Mouse (Mus musculus): ENCODE measurements around the gene Oprl1. TPM values are rescaled to one million over a fixed set of nuclear protein-coding genes. Genes with fewer than 3 reads are reported as not detected.

Oprl1 gene
- polyA plus RNA-seq, 2 experiments = 0.11 TPM; not detected in 1

GRCm38 (mm10) chr2:181683381-181683780 lies 31.4 kb upstream of the Oprl1 start:
- DNase-seq (ENCODE audit: low read depth in 3 of 3, low spot score in 3 of 3) = no peak
- Histone ChIP-seq H3K9me3 (ENCODE audit: control insufficient read depth, low read length) (no peaks in the 10 kb centered on the region), H3K36me3 (replicated peaks; ENCODE audit: control insufficient read depth, insufficient read depth, low read depth) (no peaks in the 10 kb centered on the region), H3K4me3 (ENCODE audit: insufficient read depth in 1 of 2, low read depth in 2 of 2, low read length in 2 of 2) (no peak overlapping the region), H3K27me3 (ENCODE audit: control insufficient read depth, insufficient read depth, low read length) (peaks cover 3% of the 10 kb centered on the region; the same call in 1 of the 2 replicates), H3K4me2 (ENCODE audit: low read depth) (no peak overlapping the region), H3K4me1 (replicated peaks; ENCODE audit: control insufficient read depth in 2 of 2, insufficient read depth in 2 of 2, low read length in 1 of 2) (peaks cover 3 to 9% of the 10 kb centered on the region in 2 experiments; a peak in 3 of 4 replicates), H3K9ac (replicated peaks) (no peak overlapping the region), H3K27ac (no peak overlapping the region)
- 53% methylated on average over 4 of the region's 4 CpGs for WGBS (ENCODE audit: insufficient replicate concordance)
- ATAC-seq (ENCODE audit: insufficient read depth) = no peak
- no peak for TF ChIP-seq CTCF (IDR thresholded peaks at IDR 0.05; ENCODE audit: low read depth)
- no peak for TF ChIP-seq EP300 (IDR thresholded peaks at IDR 0.05; ENCODE audit: low read depth)

- Histone ChIP-seq H3K4me1 (replicated peaks; ENCODE audit: control insufficient read depth in 2 of 2, insufficient read depth in 2 of 2, low read length in 1 of 2) (peaks cover 3 to 5% of the 10 kb centered on the region in 2 experiments; a peak in 3 of 4 replicates), H3K36me3 (replicated peaks; ENCODE audit: control insufficient read depth, insufficient read depth, low read depth) (no peaks in the 10 kb centered on the region), H3K27me3 (ENCODE audit: control insufficient read depth, insufficient read depth, low read length) (peaks cover 3% of the 10 kb centered on the region; the same call in 1 of the 2 replicates), H3K9me3 (ENCODE audit: control insufficient read depth, low read length) (no peaks in the 10 kb centered on the region), H3K4me2 (ENCODE audit: low read depth) (no peak overlapping the region), H3K9ac (replicated peaks) (no peak overlapping the region), H3K4me3 (ENCODE audit: insufficient read depth in 1 of 2, low read depth in 2 of 2, low read length in 2 of 2) (no peak overlapping the region), H3K27ac (no peak overlapping the region)
- 18% methylated on average over 1 of the region's 1 CpGs for WGBS (ENCODE audit: insufficient replicate concordance)
- ATAC-seq (ENCODE audit: insufficient read depth) = no peak
- DNase-seq (ENCODE audit: low read depth in 3 of 3, low spot score in 3 of 3) = no peak
- TF ChIP-seq CTCF (IDR thresholded peaks at IDR 0.05; ENCODE audit: low read depth) (no peak), EP300 (IDR thresholded peaks at IDR 0.05; ENCODE audit: low read depth) (no peak)
Observed at GRCm38 (mm10) chr2:181684713-181685112, 30.1 kb upstream of the Oprl1 start.

GRCm38 (mm10) chr2:181685686-181686085 lies 29.1 kb upstream of the Oprl1 start:
- Histone ChIP-seq H3K27ac (no peak overlapping the region), H3K4me1 (replicated peaks; ENCODE audit: control insufficient read depth in 2 of 2, insufficient read depth in 2 of 2, low read length in 1 of 2) (peaks cover under 1 to 5% of the 10 kb centered on the region in 2 experiments; a peak in 3 of 4 replicates), H3K27me3 (ENCODE audit: control insufficient read depth, insufficient read depth, low read length) (no peaks in the 10 kb centered on the region; the same call in 1 of the 2 replicates), H3K9ac (replicated peaks) (no peak overlapping the region), H3K4me2 (ENCODE audit: low read depth) (no peak overlapping the region), H3K9me3 (ENCODE audit: control insufficient read depth, low read length) (no peaks in the 10 kb centered on the region), H3K36me3 (replicated peaks; ENCODE audit: control insufficient read depth, insufficient read depth, low read depth) (no peaks in the 10 kb centered on the region), H3K4me3 (ENCODE audit: insufficient read depth in 1 of 2, low read depth in 2 of 2, low read length in 2 of 2) (no peak overlapping the region)
- DNase-seq (ENCODE audit: low read depth in 3 of 3, low spot score in 3 of 3) (no peak), ATAC-seq (ENCODE audit: insufficient read depth) (no peak)
- TF ChIP-seq CTCF (IDR thresholded peaks at IDR 0.05; ENCODE audit: low read depth) (no peak), EP300 (IDR thresholded peaks at IDR 0.05; ENCODE audit: low read depth) (no peak)
- 67% methylated on average over 4 of the region's 4 CpGs for WGBS (ENCODE audit: insufficient replicate concordance)

GRCm38 (mm10) chr2:181687586-181687985 lies 27.2 kb upstream of the Oprl1 start:
- H3K9ac ChIP-seq (replicated peaks) = no peak overlapping the region
- TF ChIP-seq CTCF (IDR thresholded peaks at IDR 0.05; ENCODE audit: low read depth) (no peak), EP300 (IDR thresholded peaks at IDR 0.05; ENCODE audit: low read depth) (no peak)
- no peak for DNase-seq (ENCODE audit: low read depth in 3 of 3, low spot score in 3 of 3)
- no peaks in the 10 kb centered on the region for H3K4me1 ChIP-seq (replicated peaks; ENCODE audit: control insufficient read depth in 2 of 2, insufficient read depth in 2 of 2, low read length in 1 of 2)
- no peaks in the 10 kb centered on the region for H3K27me3 ChIP-seq (ENCODE audit: control insufficient read depth, insufficient read depth, low read length)
- no peaks in the 10 kb centered on the region for H3K9me3 ChIP-seq (ENCODE audit: control insufficient read depth, low read length)
- H3K4me2 ChIP-seq (ENCODE audit: low read depth) = no peak overlapping the region
- 75% methylated on average over 8 of the region's 8 CpGs for WGBS (ENCODE audit: insufficient replicate concordance)
- ATAC-seq (ENCODE audit: insufficient read depth) = no peak
- no peaks in the 10 kb centered on the region for H3K36me3 ChIP-seq (replicated peaks; ENCODE audit: control insufficient read depth, insufficient read depth, low read depth)
- no peak overlapping the region for H3K4me3 ChIP-seq (ENCODE audit: insufficient read depth in 1 of 2, low read depth in 2 of 2, low read length in 2 of 2)
- H3K27ac ChIP-seq = no peak overlapping the region

- DNase-seq (ENCODE audit: low read depth in 3 of 3, low spot score in 3 of 3) (no peak), ATAC-seq (ENCODE audit: insufficient read depth) (no peak)
- WGBS (ENCODE audit: insufficient replicate concordance) = 78% methylated on average over 10 of the region's 10 CpGs
- no peak overlapping the region for H3K4me3 ChIP-seq (ENCODE audit: insufficient read depth in 1 of 2, low read depth in 2 of 2, low read length in 2 of 2)
- H3K27ac ChIP-seq = no peak overlapping the region
- H3K9me3 ChIP-seq (ENCODE audit: control insufficient read depth, low read length) = no peaks in the 10 kb centered on the region
- no peak overlapping the region for H3K4me2 ChIP-seq (ENCODE audit: low read depth)
- H3K4me1 ChIP-seq (replicated peaks; ENCODE audit: control insufficient read depth in 2 of 2, insufficient read depth in 2 of 2, low read length in 1 of 2) = peaks cover 0 to 3% of the 10 kb centered on the region in 2 experiments; a peak in 2 of 4 replicates
- no peak for TF ChIP-seq CTCF (IDR thresholded peaks at IDR 0.05; ENCODE audit: low read depth)
- no peak for TF ChIP-seq EP300 (IDR thresholded peaks at IDR 0.05; ENCODE audit: low read depth)
- H3K36me3 ChIP-seq (replicated peaks; ENCODE audit: control insufficient read depth, insufficient read depth, low read depth) = no peaks in the 10 kb centered on the region
- H3K9ac ChIP-seq (replicated peaks) = no peak overlapping the region
- no peaks in the 10 kb centered on the region; the same call in 1 of the 2 replicates for H3K27me3 ChIP-seq (ENCODE audit: control insufficient read depth, insufficient read depth, low read length)
Observed at GRCm38 (mm10) chr2:181689466-181690160, 25.2 kb upstream of the Oprl1 start.

All from liver, embryonic 14.5 days (tissue).